Mouse (Mus musculus): Measurements from ENCODE around the gene Nphp4.

DNA sequence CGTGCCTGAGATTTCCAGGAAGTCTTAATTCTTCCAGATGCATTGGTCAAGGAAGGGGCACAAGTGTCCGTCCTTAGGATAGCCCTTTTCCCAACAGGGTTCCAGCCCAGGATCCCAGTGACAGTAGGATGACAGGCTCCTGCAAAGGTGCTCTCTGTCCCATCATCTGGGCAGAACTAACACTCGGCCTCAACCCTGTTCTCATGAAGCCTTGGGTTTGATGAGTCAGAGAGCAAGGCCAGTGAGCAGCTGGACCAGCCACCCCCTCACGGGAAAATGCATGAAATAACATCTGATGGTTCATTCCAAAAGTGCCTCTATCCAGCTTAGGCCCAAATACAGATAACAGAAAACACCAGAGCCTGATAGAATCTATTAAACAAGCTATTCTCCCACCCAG is 103.5 kb downstream of the Nphp4 start:
- no peak for TF ChIP-seq CTCF (IDR thresholded peaks at IDR 0.05; ENCODE audit: insufficient read depth, low read length)
- no peak for TF ChIP-seq POLR2A (IDR thresholded peaks at IDR 0.05; ENCODE audit: borderline replicate concordance, extremely low read depth, low read depth, low read length)
